Mouse (Mus musculus): ENCODE results near the gene Mbd5.
"Not testable (repeated sequence)": the region's sequence is repeated elsewhere in the genome, so short reads cannot be mapped to it uniquely, and the experiment has no call there.

Mbd5 gene

GRCm38 (mm10) chr2:49169766-49170165 is 220.5 kb downstream of the Mbd5 start:
- DNase-seq (ENCODE audit: low spot score in 2 of 2) = no peak

DNA sequence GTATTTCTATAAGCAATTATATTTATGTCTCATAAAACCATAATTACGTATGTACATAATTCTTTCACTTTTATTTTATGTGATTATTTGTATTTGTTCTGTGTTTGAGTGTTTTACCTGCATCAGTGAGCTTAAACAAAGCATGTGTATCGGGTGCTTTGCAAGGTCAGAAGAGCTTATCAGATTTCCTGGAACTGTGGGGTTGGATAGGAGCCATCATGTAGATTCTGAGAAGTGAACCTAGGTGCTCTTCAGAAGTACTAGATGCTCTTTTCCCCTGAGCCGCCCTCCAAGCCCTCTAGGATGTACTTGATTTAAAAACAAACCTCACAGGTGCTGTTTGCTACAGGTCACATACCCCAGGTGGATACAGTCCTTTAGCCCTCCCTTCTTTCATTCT is 227.7 kb downstream of the Mbd5 start:
- DNase-seq (ENCODE audit: low spot score in 2 of 2) = no peak

DNA sequence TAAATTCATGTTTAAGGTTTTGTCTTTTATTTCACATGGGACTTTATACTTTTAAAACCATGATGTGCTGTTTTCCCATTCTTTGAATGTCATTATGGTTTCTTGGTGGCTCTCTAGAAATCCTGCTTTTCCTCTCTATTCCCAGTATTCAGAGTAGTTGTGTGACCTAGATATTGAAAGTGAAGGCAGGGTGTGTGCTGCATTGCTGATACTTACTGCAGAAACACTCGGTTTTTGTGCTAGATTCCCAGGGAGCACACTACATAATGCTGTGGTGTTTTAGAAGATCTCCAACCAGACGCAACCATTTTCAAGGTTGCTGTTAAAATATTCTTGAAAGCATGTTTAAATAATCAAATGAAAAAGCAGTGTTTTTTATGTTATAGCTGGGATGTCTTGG is 241.7 kb downstream of the Mbd5 start:
- no peak for DNase-seq (ENCODE audit: low spot score in 2 of 2)

DNA sequence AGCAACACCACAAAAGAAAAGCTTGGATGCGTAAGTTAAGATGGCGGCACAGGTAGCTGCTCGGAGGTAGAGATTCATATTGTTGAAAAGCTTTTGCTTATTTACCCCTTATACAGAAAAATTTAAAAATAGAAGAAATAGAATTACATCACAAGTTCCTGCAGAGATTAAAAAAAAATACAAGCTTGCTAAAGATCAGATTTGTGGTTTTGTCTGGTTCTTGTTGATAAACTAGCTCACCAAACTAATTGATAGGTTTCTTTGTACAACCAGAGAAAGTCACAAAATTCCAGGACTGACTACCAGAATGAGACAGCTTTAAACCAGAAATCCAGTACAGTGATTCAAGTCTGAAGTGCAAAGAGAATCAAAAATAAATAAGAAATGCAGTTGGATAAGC is 242.4 kb downstream of the Mbd5 start:
- DNase-seq (ENCODE audit: low spot score in 2 of 2) = no peak

GRCm38 (mm10) chr2:49204081-49204480 is 254.8 kb downstream of the Mbd5 start:
- no peak for DNase-seq (ENCODE audit: low spot score in 2 of 2)

DNA sequence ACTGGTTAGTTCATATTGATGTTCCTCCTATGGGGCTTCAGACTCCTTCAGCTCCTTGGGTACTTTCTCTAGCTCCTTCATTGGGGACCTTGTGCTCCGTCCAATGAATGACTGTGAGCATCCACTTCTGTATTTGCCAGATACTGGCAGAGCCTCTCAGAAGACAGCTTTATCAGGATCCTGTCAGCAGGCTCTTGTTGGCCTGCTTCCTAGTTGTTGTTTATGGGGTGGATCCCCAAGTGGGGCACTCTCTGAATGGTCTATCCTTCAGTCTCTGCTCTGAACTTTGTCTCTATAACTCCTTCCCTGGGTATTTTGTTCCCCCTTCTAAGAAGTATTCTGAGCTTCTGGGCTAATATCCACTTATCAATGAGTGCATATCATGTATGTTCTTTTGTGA is 256.4 kb downstream of the Mbd5 start:
- not testable (repeated sequence) for DNase-seq (ENCODE audit: low spot score in 2 of 2)

- no peak for DNase-seq (ENCODE audit: low spot score in 2 of 2)
Observed at GRCm38 (mm10) chr2:49209349-49209748, 260.0 kb downstream of the Mbd5 start.

DNA sequence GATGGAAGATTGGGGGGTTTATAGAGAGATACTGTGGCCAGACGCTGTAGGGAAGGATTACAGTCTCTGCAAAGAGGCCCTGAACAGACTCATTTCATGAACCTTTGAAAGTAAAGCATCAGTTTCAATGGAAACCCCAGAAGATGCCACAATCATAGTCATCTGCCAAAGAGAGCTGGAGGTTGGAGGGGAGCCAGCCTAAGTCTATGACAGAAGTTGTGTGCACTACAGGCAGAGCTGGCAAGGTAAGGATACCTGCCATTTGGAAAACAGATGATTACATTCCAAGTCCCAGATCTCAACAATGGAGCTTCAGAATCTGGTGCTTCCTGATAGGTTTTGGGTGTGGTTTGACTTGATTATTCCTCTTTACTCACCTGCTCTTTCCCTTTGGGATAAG is 261.1 kb downstream of the Mbd5 start:
- DNase-seq (ENCODE audit: low spot score in 2 of 2) = no peak

GRCm38 (mm10) chr2:49229725-49230124 is 280.4 kb downstream of the Mbd5 start:
- DNase-seq (ENCODE audit: low spot score in 2 of 2) = no peak

GRCm38 (mm10) chr2:49234064-49234463 is 284.8 kb downstream of the Mbd5 start:
- no peak for DNase-seq (ENCODE audit: low spot score in 2 of 2)

- no peak for DNase-seq (ENCODE audit: low spot score in 2 of 2)
Observed at GRCm38 (mm10) chr2:49241715-49242114, 292.4 kb downstream of the Mbd5 start.

GRCm38 (mm10) chr2:49264092-49264491 is 314.8 kb downstream of the Mbd5 start:
- DNase-seq (ENCODE audit: low spot score in 2 of 2) = no peak

DNA sequence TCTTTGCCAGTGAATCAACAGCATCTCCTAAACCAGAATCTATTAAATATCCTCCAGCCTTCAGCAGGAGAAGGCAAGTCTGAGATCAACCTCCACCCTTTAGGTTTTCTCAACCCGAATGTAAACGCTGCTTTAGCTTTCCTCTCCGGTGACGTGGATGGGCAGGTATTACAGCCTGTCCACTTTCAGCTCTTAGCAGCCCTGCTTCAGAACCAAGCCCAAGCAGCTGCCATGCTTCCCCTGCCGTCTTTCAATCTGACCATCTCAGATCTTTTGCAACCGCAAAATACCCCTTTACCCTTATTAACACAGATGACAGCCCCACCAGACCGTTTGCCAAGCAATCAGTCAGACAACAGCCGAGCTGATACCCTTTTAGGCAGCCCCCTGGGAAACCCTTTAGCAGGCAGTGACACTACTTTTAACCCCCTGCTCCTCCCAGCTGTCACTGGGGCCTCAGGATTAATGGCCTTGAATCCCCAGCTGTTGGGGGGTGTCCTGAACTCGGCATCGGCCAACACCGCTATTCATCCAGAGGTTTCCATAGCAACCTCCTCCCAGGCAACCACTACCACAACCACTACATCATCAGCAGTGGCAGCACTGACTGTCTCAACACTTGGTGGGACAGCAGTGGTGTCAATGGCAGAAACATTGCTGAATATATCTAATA is 323.1 kb downstream of the Mbd5 start:
- no peak for DNase-seq (ENCODE audit: low spot score in 2 of 2)

GRCm38 (mm10) chr2:49276017-49276722 is 326.9 kb downstream of the Mbd5 start:
- no peak for DNase-seq (ENCODE audit: low spot score in 2 of 2)

GRCm38 (mm10) chr2:49280496-49280895 is 331.2 kb downstream of the Mbd5 start:
- DNase-seq (ENCODE audit: low spot score in 2 of 2) = no peak

GRCm38 (mm10) chr2:49283583-49283982 is 334.3 kb downstream of the Mbd5 start:
- DNase-seq (ENCODE audit: low spot score in 2 of 2) = no peak

GRCm38 (mm10) chr2:49286965-49287364 is 337.7 kb downstream of the Mbd5 start:
- DNase-seq (ENCODE audit: low spot score in 2 of 2) = no peak

- no peak for DNase-seq (ENCODE audit: low spot score in 2 of 2)
Observed at GRCm38 (mm10) chr2:49291709-49292108, 342.4 kb downstream of the Mbd5 start.

- peak; percentile 91 to 94 for DNase-seq (ENCODE audit: low spot score in 2 of 2)
Observed at GRCm38 (mm10) chr2:49312629-49313447, 363.5 kb downstream of the Mbd5 start.

- DNase-seq (ENCODE audit: low spot score in 2 of 2) = no peak
Observed at GRCm38 (mm10) chr2:49333594-49333993, 384.3 kb downstream of the Mbd5 start.

DNA sequence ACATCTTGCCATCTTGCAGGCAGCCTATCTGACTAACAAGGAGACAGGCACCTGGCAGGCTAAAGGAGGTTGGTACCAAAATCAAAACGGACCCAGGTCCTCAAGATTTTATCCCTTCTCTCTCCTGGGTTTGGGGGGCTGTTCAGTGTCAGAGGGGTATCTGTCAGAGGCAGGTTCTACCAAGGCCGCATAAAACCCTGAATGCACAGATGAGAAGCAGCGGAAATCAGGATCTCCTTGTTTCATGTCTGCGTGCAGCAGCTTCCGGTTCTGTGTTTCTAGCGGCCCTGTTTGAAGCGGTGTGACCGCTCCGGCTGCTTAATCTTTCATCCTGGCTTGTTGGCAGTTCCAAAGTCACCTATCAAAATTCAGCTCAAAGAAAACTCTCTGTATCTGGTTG is 386.0 kb downstream of the Mbd5 start:
- DNase-seq (ENCODE audit: low spot score in 2 of 2) = no peak

- no peak for DNase-seq (ENCODE audit: low spot score in 2 of 2)
Observed at GRCm38 (mm10) chr2:49344287-49344686, 395.0 kb downstream of the Mbd5 start.

DNA sequence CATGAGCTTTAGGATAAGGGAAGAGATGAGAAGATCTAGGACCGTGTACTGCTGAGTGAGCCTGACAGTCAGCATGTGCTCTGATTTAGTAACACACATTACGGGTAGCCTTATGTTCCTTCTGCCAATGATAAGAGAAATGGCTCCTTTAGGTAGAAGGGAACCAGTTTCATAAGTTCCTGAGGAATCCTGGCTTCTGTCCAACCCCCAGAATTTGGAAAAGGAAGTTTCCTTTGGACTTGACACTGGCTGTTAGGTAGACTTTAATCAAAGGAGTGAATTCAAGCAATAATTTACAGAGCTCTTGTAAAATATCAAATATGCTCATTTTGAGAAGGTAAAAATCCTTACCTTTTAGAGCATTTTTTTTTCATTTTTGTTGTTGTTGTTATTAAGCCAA is 396.5 kb downstream of the Mbd5 start:
- DNase-seq (ENCODE audit: low spot score in 2 of 2) = no peak

Data from right cerebral cortex, adult 2 months (tissue).